Mouse (Mus musculus) embryonic facial prominence, embryonic 11.5 days (tissue): ENCODE results near the gene Wfdc12. TPM values are rescaled to one million over a fixed set of nuclear protein-coding genes. Genes with fewer than 3 reads are reported as not detected.

Experiments used
- ATAC-seq: fragments of 200-750 bp; cut with Nextera tagmentation; replicated peaks from 2 replicates; pipeline ENCODE4 v1.8.0; 2017; ENCODE audit warnings: low read depth; ENCODE audit not compliant: insufficient number of reproducible peaks, low FRiP score, low TSS enrichment
- DNase-seq: peaks from one replicate; pipeline ENCODE4 v3.0.0-alpha.2; 2015; ENCODE audit warnings: low spot score
- H3K27ac ChIP-seq: fragments of 300-500 bp; sonication (generic); replicated peaks from 2 replicates; pipeline ENCODE4 v1.5.1; 2014; ENCODE audit warnings: mild to moderate bottlenecking, low read depth, low read length, control low read depth
- H3K27me3 ChIP-seq: fragments of 300-500 bp; sonication (generic); 2 replicates; pipeline ENCODE4 v1.6.1; 2014; ENCODE audit warnings: mild to moderate bottlenecking, low read length, moderate library complexity, mixed read lengths; ENCODE audit not compliant: control insufficient read depth, insufficient read depth
- H3K36me3 ChIP-seq: fragments of 300-500 bp; sonication (generic); replicated peaks from 2 replicates; pipeline ENCODE4 v1.6.1; 2014; ENCODE audit warnings: low read depth, mild to moderate bottlenecking, low read length, moderate library complexity, mixed read lengths; ENCODE audit not compliant: control insufficient read depth, insufficient read depth
- H3K4me1 ChIP-seq: fragments of 300-500 bp; sonication (generic); 2 replicates; pipeline ENCODE4 v1.6.1; 2014; ENCODE audit warnings: low read length, mixed read lengths; ENCODE audit not compliant: control insufficient read depth, insufficient read depth
- H3K4me2 ChIP-seq: fragments of 300-500 bp; sonication (generic); 2 replicates; pipeline ENCODE4 v1.6.1; 2014; ENCODE audit warnings: low read depth, mild to moderate bottlenecking, control low read depth, low read length, moderate library complexity
- H3K4me3 ChIP-seq: fragments of 300-500 bp; sonication (generic); 2 replicates; pipeline ENCODE4 v1.5.1; 2014; ENCODE audit warnings: low read depth, low read length, control low read depth
- H3K9ac ChIP-seq: fragments of 300-500 bp; sonication (generic); replicated peaks from 2 replicates; pipeline ENCODE4 v1.6.1; 2014; ENCODE audit warnings: mild to moderate bottlenecking, control low read depth, low read length
- H3K9me3 ChIP-seq: fragments of 300-500 bp; sonication (generic); replicated peaks from 2 replicates; pipeline ENCODE4 v1.6.1; 2016; ENCODE audit warnings: mild to moderate bottlenecking, low read length, inconsistent platforms, mixed read lengths; ENCODE audit not compliant: control insufficient read depth
- WGBS: fragments of 180-500 bp; shearing (Covaris S2); extraction: QIAGEN DNeasy Blood & Tissue Kit; methylation state at CpG from one replicate; pipeline ENCODE4 v1.1.7; 2014; 5-methylcytosine and 5-hydroxymethylcytosine counted together
- polyA plus RNA-seq: library from polyadenylated mRNA; unstranded; fragments of >200 nt; fragmentation: Nextera tagmentation; extraction: Ambion mirVana; gene quantifications from 2 replicates; pipeline ENCODE4 v1.2.1, GENCODE M21; 2014

The Wfdc12 gene
- polyA plus RNA-seq, 1 experiment from 2014 or later = not detected

DNA sequence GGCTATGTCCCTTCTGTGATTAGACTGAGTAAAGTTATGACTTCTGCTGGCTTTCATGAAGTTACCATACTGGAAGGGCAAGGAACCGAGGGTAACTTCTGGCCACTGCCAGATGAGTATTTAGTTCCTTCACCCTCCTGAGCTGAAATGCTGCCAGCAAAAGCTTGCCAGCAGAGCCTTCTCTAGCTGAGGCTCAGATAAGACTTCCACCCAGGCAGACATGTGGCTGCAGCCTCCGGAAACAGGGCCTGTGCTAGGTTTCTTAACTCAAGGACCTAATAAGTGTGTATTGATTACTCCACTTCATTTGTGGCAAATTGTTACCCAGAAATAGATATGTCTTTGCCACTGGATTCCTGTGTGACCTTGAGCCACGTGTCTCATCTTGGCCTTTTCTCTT is 17.0 kb downstream of the Wfdc12 start:
- Histone ChIP-seq H3K4me2 (no peak overlapping the region), H3K9me3 (no peaks in the 10 kb centered on the region), H3K4me3 (no peak overlapping the region), H3K9ac (no peak overlapping the region), H3K27me3 (peaks cover 35% of the 10 kb centered on the region), H3K36me3 (no peaks in the 10 kb centered on the region), H3K4me1 (peaks cover 6% of the 10 kb centered on the region), H3K27ac (no peak overlapping the region)
- 75% methylated on average over 3 of the region's 3 CpGs for WGBS
- ATAC-seq = no peak
- DNase-seq = no peak

DNA sequence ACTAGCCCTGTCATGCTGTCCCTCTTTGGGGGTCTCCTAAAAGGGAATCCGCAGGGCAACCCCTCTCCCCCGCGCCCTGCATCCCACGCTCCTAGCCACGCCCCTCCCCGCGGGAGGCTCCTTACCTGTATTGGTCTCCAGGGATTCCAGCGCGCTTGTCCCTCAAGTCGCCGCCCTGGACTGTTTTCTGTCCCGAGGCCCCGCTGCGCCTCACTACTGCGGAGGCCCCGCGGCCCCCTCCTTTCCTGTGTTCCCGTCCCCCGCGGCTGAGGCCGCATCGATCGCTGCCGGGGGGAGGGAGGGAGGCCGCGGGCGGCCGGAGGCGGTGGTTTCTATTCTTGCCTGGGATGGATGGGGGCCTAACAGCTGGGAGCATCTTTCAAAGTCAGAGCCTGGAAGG is 19.5 kb downstream of the Wfdc12 start, which contains the start of gene Kcns1:
Gene Kcns1, minus strand, starts transcription at position 212 of the 400 bp plus-strand sequence.
- Histone ChIP-seq H3K4me1 (peaks cover 6% of the 10 kb centered on the region), H3K4me3 (peak within 1 kb of the TSS; percentile 33), H3K9me3 (no peaks in the 10 kb centered on the region), H3K27ac (no peak within 1 kb of the TSS), H3K4me2 (peak within 1 kb of the TSS; percentile 62), H3K27me3 (peaks cover 51% of the 10 kb centered on the region), H3K9ac (peak within 1 kb of the TSS; percentile 27; the same call in 1 of the 2 replicates), H3K36me3 (no peaks in the 10 kb centered on the region)
- DNase-seq (no peak), ATAC-seq (no peak)
- 2% methylated on average over 23 of the region's 29 CpGs for WGBS

DNA sequence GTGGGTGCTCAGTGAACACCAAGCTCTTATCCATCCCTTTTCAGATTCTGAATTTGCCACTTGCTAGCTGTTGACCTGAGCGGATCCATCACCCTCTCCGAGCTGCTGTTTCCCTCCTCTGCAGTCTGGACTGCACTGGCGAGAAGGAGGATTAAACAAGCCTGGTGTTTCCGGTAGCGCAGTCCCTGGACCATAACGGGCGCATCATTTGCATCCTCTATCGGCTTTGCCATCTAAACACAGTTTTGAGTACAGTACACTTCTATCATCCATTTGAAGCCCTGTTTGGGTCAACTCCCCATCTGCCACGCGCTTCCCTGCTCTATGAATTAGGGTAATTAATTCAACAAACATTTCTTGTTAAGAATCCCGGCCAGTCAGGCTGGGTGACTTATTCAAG is 20.1 kb downstream of the Wfdc12 start:
- DNase-seq (no peak), ATAC-seq (no peak)
- Histone ChIP-seq H3K4me2 (no peak overlapping the region), H3K27me3 (peaks cover 51% of the 10 kb centered on the region), H3K4me1 (peaks cover 6% of the 10 kb centered on the region), H3K27ac (no peak overlapping the region), H3K9me3 (no peaks in the 10 kb centered on the region), H3K36me3 (no peaks in the 10 kb centered on the region), H3K9ac (no peak overlapping the region), H3K4me3 (no peak overlapping the region)
- WGBS = 4% methylated on average over 11 of the region's 11 CpGs

DNA sequence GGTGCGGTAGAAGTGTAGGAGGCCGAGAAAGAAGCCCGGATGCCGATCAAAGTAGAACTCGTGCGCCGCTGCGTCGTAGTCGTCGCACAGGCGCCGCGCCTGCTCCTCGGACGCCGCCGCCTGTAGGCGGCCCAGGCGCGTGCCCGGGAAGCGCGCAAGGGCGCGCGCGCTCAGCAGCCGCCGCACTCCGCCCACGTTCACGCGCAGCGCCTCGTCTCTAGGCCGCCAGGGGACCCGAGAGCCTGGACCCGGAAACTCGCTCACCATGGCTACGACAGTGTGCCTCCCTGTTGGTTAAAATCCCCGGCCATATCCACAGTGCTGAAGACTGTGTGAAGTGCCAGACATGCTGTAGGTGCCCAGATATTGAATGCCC is 21.8 kb downstream of the Wfdc12 start:
- Histone ChIP-seq H3K27ac (no peak overlapping the region), H3K27me3 (peaks cover 51% of the 10 kb centered on the region), H3K4me1 (peaks cover 6% of the 10 kb centered on the region), H3K36me3 (no peaks in the 10 kb centered on the region), H3K9me3 (no peaks in the 10 kb centered on the region), H3K9ac (no peak overlapping the region), H3K4me2 (peak overlapping the region; percentile 71), H3K4me3 (peak overlapping the region; percentile 33)
- 11% methylated on average over 42 of the region's 42 CpGs for WGBS
- ATAC-seq = no peak; the same call in 1 of the 2 replicates
- peak; percentile 41 for DNase-seq

DNA sequence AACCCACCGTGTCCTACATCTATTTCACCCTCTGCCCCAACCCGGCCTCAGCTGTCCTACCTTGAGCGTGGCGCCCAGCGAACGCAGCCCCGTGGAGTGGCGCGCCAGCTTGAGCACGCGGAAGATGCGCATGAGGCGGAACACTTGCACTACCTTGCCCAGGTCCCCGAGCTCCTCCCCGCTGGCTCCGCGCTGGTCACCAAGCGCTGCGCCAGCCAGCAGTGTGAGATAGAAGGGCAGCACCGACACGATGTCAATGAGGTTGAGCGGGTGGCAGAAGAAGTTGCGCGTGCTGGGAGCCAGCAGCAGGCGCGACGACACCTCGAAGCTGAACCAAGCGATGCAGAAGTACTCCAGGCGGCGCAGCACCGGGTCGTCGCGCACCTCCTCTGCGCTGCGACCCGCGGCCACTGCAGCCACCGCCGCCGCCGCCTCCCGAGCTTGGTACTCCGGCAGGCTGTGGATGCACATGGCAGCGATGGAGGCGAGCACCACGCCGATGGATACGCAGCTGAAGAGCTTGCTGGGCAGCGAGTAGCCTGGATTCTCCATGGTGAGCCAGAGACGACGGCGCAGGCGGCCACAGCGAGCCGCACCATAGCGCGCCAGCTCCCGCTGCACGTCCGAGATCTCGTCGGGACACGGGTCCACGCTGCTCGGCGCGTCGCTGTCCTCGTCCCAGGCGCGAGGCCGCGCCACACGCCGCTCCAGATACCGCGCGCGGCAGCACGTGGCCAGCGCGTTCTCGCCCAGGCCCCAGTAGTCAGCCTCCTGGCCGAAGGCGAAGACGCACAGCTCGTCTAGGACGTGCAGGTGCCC is 22.4 kb downstream of the Wfdc12 start:
- Histone ChIP-seq H3K9ac (no peak overlapping the region), H3K4me1 (peaks cover 6% of the 10 kb centered on the region), H3K27me3 (peaks cover 51% of the 10 kb centered on the region), H3K27ac (no peak overlapping the region), H3K4me2 (peak overlapping the region; percentile 71), H3K9me3 (no peaks in the 10 kb centered on the region), H3K4me3 (peak overlapping the region; percentile 33), H3K36me3 (no peaks in the 10 kb centered on the region)
- 13% methylated on average over 88 of the region's 90 CpGs for WGBS
- DNase-seq (no peak), ATAC-seq (no peak)

DNA sequence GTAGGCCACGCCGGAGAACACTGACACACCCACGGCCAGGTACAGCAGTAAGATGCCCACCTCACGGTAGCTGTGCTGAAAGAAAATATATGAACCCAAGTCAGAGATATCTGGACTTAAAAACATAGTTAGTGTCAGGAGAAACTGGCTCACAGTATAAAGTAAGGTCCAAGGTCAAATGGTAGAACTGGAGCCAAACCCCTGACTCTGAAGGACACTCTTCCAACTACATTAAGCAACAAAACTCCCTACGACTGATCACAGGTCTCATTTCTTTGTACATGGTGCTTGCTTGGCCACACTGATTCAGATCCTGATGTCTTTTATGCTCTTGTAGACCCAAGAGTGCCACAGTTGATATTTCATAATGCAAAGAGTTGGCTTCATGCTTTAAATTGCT is 25.5 kb downstream of the Wfdc12 start:
- Histone ChIP-seq H3K36me3 (no peaks in the 10 kb centered on the region), H3K27ac (no peak overlapping the region), H3K4me2 (no peak overlapping the region), H3K4me3 (no peak overlapping the region), H3K27me3 (peaks cover 31% of the 10 kb centered on the region), H3K9ac (no peak overlapping the region), H3K4me1 (no peaks in the 10 kb centered on the region), H3K9me3 (no peaks in the 10 kb centered on the region)
- WGBS = 91% methylated on average over 5 of the region's 5 CpGs
- DNase-seq (no peak), ATAC-seq (no peak)

DNA sequence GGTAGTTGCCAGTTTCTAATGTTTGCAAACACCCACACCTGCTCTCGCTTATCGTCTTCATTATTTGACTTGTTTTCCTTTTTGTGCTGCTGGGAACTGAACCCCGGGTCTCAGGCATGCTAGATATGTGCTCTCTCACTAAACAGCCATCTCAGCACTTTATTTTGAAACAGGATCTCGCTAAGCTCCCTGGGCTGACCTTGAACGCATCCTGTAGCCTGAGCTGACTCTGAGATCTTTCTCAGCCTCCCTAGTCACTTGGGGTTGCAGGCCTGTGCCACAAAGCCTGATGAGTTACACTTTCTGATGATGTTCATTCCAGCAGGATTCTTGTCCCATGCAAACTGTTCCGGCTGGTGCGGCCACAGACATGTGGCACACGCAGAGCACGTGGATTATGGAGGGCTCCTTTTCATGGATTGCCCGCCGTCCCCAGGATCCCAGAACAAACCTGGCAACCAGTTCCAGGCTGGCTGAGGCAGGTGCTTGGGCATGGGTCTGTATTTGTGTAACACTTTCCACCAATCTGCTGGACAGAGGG is 28.8 kb downstream of the Wfdc12 start:
- no peak overlapping the region for H3K27ac ChIP-seq
- no peaks in the 10 kb centered on the region for H3K36me3 ChIP-seq
- DNase-seq (no peak), ATAC-seq (no peak)
- H3K9ac ChIP-seq = no peak overlapping the region
- H3K4me1 ChIP-seq = no peaks in the 10 kb centered on the region
- H3K27me3 ChIP-seq = no peaks in the 10 kb centered on the region
- H3K4me2 ChIP-seq = no peak overlapping the region
- no peak overlapping the region for H3K4me3 ChIP-seq
- WGBS = 78% methylated on average over 11 of the region's 11 CpGs
- H3K9me3 ChIP-seq = no peaks in the 10 kb centered on the region

DNA sequence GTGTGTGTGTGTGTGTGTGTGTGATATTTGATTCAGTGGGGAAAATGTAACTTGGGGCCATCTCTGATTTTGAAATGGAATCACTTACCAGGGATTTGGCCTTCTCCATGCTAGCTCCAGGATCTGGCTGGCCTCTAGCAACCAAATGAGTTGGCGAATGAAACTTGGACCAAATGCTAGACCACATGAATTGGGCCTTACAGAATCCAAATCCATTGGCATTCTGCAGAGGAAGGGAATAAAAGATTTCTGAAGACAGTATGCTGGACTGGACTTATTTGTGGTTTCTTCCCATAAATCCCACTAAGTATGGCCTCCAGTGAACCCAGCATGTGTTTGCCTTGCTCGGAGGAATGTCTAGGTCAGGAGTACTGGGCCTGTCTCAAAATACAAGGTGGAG is 31.6 kb downstream of the Wfdc12 start:
- WGBS = 79% methylated on average over 2 of the region's 2 CpGs
- H3K4me2 ChIP-seq = no peak overlapping the region

More for the DNA sequence above, 31.6 kb downstream of the Wfdc12 start:
- Histone ChIP-seq H3K9ac (no peak overlapping the region), H3K4me3 (no peak overlapping the region), H3K27me3 (no peaks in the 10 kb centered on the region), H3K9me3 (no peaks in the 10 kb centered on the region), H3K4me1 (no peaks in the 10 kb centered on the region), H3K27ac (no peak overlapping the region), H3K36me3 (no peaks in the 10 kb centered on the region)
- ATAC-seq (no peak), DNase-seq (no peak)
